Mouse (Mus musculus): Measurements from ENCODE around the gene Mars2. TPM values are rescaled to one million over a fixed set of nuclear protein-coding genes. Genes with fewer than 3 reads are reported as not detected.
A peak's percentile ranks its signal among the peaks of the same experiment; 100 is the strongest.

The Mars2 gene
- polyA plus RNA-seq, 1 experiment from 2014 or later: 2.4 TPM

DNA sequence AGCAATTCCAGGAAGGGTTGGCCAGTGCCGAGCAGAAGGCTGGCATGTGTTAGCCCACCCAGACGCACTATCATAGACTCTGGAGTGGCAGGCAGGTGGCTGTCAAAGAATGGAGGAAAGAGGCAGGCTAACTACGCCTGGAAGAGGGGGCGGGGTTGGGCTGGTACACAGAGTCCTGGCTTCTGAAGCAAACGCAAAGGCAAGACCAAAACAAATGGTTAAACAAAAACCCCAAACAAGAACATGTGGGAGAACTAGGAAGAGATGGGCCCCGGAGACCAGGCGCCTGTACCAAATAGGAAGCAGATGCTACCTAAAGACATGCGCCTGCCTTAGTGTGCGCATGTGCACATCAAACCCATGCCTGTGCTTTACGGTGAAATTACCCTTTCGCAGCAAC, 12.9 kb upstream of the Mars2 start:
- peak overlapping the region; percentile 92; the same call in 1 of the 2 replicates for H3K27ac ChIP-seq
- H3K9me3 ChIP-seq: no peaks in the 10 kb centered on the region
- H3K9ac ChIP-seq: peak overlapping the region; percentile 79
- H3K27me3 ChIP-seq: no peaks in the 10 kb centered on the region
- peak overlapping the region; percentile 57 for H3K4me3 ChIP-seq
- WGBS: 19% methylated on average over 11 of the region's 11 CpGs
- H3K4me2 ChIP-seq: peak overlapping the region; percentile 62
- ATAC-seq (ENCODE audit: insufficient number of reproducible peaks, insufficient read depth, low FRiP score, low TSS enrichment, low read depth): peak; percentile 62
- no peaks in the 10 kb centered on the region; the same call in 1 of the 2 replicates for H3K36me3 ChIP-seq
- peaks cover 41% of the 10 kb centered on the region for H3K4me1 ChIP-seq

DNA sequence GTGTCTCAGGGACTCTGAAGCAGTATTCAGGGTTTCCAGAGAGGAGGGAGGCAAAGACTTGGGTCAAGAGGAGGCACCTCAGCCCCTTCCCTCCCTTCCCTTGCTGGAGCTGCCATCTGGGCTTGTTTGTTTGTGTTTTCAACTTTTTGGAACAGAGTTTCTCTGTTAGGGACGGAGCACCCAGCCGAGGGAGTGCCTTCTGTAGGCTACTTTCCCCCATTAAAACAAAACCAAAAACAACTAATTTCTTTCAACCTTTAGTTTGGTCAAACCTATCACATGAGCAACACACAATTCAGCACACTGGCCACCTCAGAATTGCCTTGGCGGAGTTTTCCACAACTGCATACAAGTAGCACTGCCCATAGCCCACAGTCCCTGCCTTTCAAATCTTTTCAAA, 11.6 kb upstream of the Mars2 start:
- H3K4me1 ChIP-seq: peaks cover 41% of the 10 kb centered on the region
- peak overlapping the region; percentile 57 for H3K4me3 ChIP-seq
- no peaks in the 10 kb centered on the region for H3K9me3 ChIP-seq
- peak overlapping the region; percentile 79 for H3K9ac ChIP-seq
- no peak for ATAC-seq (ENCODE audit: insufficient number of reproducible peaks, insufficient read depth, low FRiP score, low TSS enrichment, low read depth)
- H3K27ac ChIP-seq: peak overlapping the region; percentile 92
- H3K4me2 ChIP-seq: peak overlapping the region; percentile 62
- 19% methylated on average over 3 of the region's 3 CpGs for WGBS
- H3K27me3 ChIP-seq: no peaks in the 10 kb centered on the region
- H3K36me3 ChIP-seq: no peaks in the 10 kb centered on the region; the same call in 1 of the 2 replicates

DNA sequence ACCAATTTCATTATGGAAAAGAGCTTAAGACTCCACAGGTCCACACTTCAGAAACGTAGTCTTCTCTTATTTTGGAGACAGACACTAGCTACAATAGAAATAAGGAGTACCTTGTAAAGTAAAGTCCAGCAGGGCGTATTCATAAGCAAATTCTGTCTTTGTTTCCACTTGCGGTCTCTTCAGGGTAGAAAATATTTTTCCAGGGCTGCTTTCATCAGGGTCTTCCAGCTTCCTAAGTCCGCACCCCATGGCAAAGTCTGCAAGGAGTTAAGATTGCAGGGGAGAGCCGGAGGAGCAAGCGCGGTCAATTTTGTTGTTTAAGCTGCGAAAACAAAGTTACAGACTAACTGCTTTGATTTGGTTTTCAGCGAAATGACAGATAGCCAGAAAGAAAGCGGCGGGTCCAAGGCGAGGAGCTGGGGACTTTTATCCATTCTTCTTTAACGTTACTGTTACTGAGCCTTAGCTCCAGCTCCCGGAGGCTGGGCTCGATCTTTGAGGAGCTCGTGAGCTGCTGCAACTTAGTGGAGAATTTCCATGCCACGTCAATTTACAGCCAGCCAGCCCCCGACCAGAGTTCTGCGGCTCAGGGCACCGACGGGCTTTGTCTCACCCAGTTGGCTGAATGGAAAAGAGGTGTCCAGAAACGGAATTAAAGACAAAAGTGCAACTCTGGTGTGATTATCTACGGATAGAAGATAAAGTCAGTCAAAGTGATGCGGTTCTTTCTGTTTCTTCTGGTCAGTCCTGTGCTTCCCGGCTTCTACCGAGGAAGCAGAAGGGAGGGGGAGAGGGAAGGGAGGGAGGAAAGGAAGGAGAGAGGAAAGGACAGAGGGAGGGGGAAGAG, 10.7 kb upstream of the Mars2 start, which contains the start of gene Rftn2:
Gene Rftn2, minus strand, starts transcription at position 772 of the 847 bp plus-strand sequence.
- H3K9me3 ChIP-seq: no peaks in the 10 kb centered on the region
- peaks cover 37% of the 10 kb centered on the region for H3K4me1 ChIP-seq
- H3K4me2 ChIP-seq: peak within 1 kb of the TSS; percentile 62
- no peaks in the 10 kb centered on the region for H3K36me3 ChIP-seq
- ATAC-seq (ENCODE audit: insufficient number of reproducible peaks, insufficient read depth, low FRiP score, low TSS enrichment, low read depth): no peak
- H3K4me3 ChIP-seq: peak within 1 kb of the TSS; percentile 57
- WGBS: 1% methylated on average over 26 of the region's 26 CpGs
- peak within 1 kb of the TSS; percentile 92 for H3K27ac ChIP-seq
- H3K27me3 ChIP-seq: no peaks in the 10 kb centered on the region
- H3K9ac ChIP-seq: peak within 1 kb of the TSS; percentile 79

DNA sequence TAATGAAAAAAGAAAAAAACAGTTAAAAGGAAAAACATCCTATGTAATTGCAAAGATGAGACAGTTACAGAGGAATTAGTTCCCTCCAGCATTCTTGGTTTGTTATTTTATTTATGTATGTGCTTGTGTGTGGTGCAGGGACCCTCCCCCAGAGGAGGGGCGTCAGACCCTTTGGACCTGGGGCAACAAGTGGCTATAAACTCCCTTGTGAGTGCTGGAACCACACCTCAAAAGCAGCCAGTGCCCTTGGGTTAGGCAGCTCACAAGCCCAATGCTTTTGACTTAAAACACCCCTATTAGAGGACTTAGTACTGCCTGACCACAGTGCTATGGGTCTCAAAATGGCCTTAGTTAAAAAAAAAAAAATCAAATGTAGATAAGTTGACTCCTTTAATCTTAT, 9.6 kb upstream of the Mars2 start:
- H3K27ac ChIP-seq: no peak overlapping the region
- H3K36me3 ChIP-seq: no peaks in the 10 kb centered on the region
- H3K4me1 ChIP-seq: peaks cover 27% of the 10 kb centered on the region
- peak overlapping the region; percentile 62 for H3K4me2 ChIP-seq
- no peak for ATAC-seq (ENCODE audit: insufficient number of reproducible peaks, insufficient read depth, low FRiP score, low TSS enrichment, low read depth)
- 29% methylated on average over 1 of the region's 1 CpGs for WGBS
- no peak overlapping the region for H3K4me3 ChIP-seq
- no peaks in the 10 kb centered on the region for H3K27me3 ChIP-seq
- H3K9ac ChIP-seq: no peak overlapping the region
- no peaks in the 10 kb centered on the region for H3K9me3 ChIP-seq

DNA sequence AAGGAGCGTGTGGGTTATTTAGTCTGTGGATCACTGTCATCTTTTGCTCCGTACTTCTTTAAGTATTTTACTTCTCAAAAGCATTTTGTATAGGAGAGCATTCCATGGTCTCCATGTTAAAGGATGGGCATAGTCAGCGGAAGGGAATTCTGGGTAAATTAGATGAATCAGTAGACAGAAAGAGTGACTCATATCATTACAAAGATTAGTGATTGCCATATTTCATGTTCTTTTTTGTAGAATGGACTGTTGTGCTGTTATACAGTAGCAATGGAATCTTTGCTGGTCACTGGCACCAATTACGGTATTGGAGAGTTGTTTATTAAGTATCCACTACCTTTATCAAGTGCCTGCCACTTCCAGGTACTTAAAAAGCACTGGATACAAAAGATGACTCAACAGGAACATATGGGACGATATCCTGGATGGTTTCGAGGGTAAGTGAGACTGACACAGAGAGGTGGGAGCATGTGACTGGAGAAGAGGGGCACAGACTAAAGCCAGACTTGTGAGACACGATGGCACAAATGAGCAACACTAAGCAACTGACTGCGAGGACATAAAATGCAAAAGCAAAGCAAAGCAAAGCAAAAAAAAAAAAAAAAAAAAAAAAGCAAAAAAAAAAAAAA, 8.6 kb upstream of the Mars2 start:
- no peak for ATAC-seq (ENCODE audit: insufficient number of reproducible peaks, insufficient read depth, low FRiP score, low TSS enrichment, low read depth)
- no peak overlapping the region for H3K4me3 ChIP-seq
- no peak overlapping the region for H3K4me2 ChIP-seq
- H3K27me3 ChIP-seq: no peaks in the 10 kb centered on the region
- 86% methylated on average over 8 of the region's 8 CpGs for WGBS
- no peak overlapping the region for H3K27ac ChIP-seq
- no peaks in the 10 kb centered on the region for H3K36me3 ChIP-seq
- no peak overlapping the region for H3K9ac ChIP-seq
- peaks cover 18% of the 10 kb centered on the region for H3K4me1 ChIP-seq
- no peaks in the 10 kb centered on the region for H3K9me3 ChIP-seq

DNA sequence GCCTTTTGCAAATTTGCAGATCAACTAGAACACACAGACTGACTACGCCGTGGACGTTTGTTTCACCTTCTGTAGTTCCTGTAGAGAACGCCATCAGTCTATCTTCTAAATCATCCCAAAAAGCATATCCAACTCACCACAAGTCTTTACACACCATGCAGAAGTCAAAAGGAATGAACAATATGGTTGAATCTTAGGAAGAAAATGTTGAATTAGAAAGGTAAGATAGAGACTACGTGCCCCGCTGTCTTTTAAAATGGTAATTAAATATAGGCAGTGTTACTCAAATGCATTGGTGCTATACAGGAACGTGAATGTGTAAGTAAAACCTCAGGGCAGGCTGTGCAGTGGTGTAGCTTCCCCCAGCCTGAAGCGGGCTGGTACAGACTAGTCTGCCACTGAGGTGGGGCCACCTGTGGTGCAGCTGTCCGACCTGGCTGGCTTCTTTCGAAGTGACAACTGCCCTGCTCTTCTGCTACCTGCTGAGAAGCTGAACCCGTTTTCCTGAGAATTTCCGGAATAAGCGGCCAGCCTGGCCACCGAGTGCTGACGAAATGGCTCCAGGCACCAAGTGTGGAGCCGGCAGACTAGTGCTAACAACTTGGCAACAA, 2.0 kb upstream of the Mars2 start:
- Histone ChIP-seq H3K9ac (no peak overlapping the region), H3K27me3 (no peaks in the 10 kb centered on the region), H3K9me3 (no peaks in the 10 kb centered on the region), H3K27ac (no peak overlapping the region), H3K36me3 (no peaks in the 10 kb centered on the region), H3K4me1 (peaks cover 17% of the 10 kb centered on the region), H3K4me3 (no peak overlapping the region), H3K4me2 (no peak overlapping the region)
- 52% methylated on average over 16 of the region's 16 CpGs for WGBS
- no peak for ATAC-seq (ENCODE audit: insufficient number of reproducible peaks, insufficient read depth, low FRiP score, low TSS enrichment, low read depth)

DNA sequence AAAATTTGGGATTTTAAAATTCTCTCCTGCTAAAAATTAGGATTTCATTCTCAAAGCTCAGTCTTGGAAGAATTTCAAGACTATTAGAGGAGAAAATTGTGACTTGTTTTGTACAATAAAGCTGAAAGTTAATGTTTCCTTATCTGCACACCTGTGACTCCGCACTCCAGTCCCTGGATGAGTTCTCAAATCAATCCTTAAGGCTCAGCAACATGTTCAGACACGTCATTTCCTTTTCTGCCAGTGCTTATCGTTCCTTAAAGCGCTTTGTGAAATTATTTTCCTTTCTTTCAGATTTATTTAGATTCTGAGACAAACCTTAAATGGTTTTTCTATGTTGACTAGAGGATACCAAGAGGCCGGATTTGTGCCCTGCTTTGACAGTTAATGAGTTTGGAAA, 490 bp upstream of the Mars2 start:
- Histone ChIP-seq H3K4me1 (peaks cover 28% of the 10 kb centered on the region), H3K27me3 (no peaks in the 10 kb centered on the region), H3K4me2 (peak overlapping the region; percentile 91), H3K9ac (peak overlapping the region; percentile 84), H3K4me3 (peak overlapping the region; percentile 82), H3K27ac (no peak overlapping the region), H3K9me3 (no peaks in the 10 kb centered on the region), H3K36me3 (no peaks in the 10 kb centered on the region)
- no peak for ATAC-seq (ENCODE audit: insufficient number of reproducible peaks, insufficient read depth, low FRiP score, low TSS enrichment, low read depth)
- 36% methylated on average over 5 of the region's 5 CpGs for WGBS

DNA sequence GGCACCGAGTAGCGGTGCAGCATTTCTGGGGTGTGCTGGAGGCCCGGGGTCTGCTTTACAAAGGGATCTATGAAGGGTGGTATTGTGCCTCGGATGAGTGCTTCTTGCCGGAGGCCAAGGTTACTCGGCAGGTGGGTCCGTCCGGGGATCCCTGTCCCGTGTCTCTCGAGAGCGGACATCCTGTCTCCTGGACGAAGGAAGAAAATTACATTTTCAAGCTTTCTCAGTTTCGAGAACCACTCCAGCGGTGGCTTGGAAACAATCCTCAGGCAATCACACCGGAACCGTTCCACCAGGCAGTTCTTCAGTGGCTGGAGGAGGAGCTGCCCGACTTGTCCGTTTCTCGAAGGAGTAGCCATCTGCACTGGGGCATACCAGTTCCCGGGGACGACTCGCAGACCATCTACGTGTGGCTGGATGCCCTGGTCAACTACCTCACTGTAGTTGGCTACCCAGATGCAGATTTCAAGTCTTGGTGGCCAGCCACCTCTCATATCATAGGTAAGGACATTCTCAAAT, 725 bp downstream of the Mars2 start:
- Histone ChIP-seq H3K27me3 (no peaks in the 10 kb centered on the region), H3K4me2 (peak overlapping the region; percentile 91), H3K9me3 (no peaks in the 10 kb centered on the region), H3K4me1 (peaks cover 28% of the 10 kb centered on the region), H3K36me3 (no peaks in the 10 kb centered on the region), H3K9ac (peak overlapping the region; percentile 84), H3K27ac (peak overlapping the region; percentile 41; the same call in 1 of the 2 replicates), H3K4me3 (peak overlapping the region; percentile 82)
- 0 out of 2 replicates have a peak, but pooled peaks have one; percentile 17 for ATAC-seq (ENCODE audit: insufficient number of reproducible peaks, insufficient read depth, low FRiP score, low TSS enrichment, low read depth)
- WGBS: 0% methylated on average over 23 of the region's 23 CpGs

DNA sequence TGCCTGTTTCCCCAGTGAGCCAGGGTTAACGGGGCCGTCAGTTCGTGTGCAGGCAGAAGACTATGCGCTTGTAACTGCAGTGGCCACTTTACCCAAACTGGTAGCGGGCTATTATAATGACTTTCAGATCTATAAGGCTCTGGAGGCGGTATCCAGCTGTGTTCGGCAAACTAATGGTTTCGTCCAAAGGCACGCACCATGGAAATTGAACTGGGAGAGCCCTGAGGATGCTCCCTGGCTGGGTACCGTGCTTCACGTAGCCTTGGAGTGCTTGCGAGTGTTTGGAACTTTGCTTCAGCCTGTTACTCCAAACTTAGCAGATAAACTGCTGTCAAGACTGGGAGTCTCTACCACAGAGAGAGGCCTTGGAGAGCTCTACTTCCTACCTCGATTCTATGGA, 1.5 kb downstream of the Mars2 start:
- no peaks in the 10 kb centered on the region for H3K36me3 ChIP-seq
- H3K4me1 ChIP-seq: peaks cover 28% of the 10 kb centered on the region
- peak overlapping the region; percentile 82 for H3K4me3 ChIP-seq
- peak overlapping the region; percentile 84 for H3K9ac ChIP-seq
- no peak for ATAC-seq (ENCODE audit: insufficient number of reproducible peaks, insufficient read depth, low FRiP score, low TSS enrichment, low read depth)
- no peaks in the 10 kb centered on the region for H3K27me3 ChIP-seq
- WGBS: 22% methylated on average over 13 of the region's 13 CpGs
- peak overlapping the region; percentile 91 for H3K4me2 ChIP-seq
- no peaks in the 10 kb centered on the region for H3K9me3 ChIP-seq
- H3K27ac ChIP-seq: no peak overlapping the region

DNA sequence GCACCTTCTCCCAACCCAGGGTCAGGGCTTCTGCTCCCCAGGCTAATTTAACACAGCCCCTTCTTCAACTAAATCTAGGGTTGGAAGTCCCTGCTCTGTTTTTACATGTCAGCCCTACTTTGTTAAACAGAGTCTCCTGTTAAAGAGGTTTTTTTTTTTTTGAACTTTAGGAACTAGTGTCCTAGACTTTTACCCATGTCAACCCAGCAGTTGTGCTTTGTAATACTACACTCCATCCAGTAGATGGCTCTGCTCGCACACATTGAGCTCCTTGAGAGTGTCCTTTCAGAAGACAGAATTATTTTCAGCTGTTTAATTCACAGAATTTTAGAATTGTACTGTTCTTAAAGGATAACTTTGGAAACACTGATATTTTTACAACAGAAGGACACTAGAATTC, 2.3 kb downstream of the Mars2 start:
- Histone ChIP-seq H3K9ac (peak overlapping the region; percentile 84; the same call in 1 of the 2 replicates), H3K4me2 (peak overlapping the region; percentile 91), H3K27me3 (no peaks in the 10 kb centered on the region), H3K4me1 (peaks cover 28% of the 10 kb centered on the region), H3K36me3 (no peaks in the 10 kb centered on the region), H3K4me3 (peak overlapping the region; percentile 82), H3K9me3 (no peaks in the 10 kb centered on the region), H3K27ac (no peak overlapping the region)
- 3% methylated on average over 1 of the region's 1 CpGs for WGBS
- no peak for ATAC-seq (ENCODE audit: insufficient number of reproducible peaks, insufficient read depth, low FRiP score, low TSS enrichment, low read depth)

DNA sequence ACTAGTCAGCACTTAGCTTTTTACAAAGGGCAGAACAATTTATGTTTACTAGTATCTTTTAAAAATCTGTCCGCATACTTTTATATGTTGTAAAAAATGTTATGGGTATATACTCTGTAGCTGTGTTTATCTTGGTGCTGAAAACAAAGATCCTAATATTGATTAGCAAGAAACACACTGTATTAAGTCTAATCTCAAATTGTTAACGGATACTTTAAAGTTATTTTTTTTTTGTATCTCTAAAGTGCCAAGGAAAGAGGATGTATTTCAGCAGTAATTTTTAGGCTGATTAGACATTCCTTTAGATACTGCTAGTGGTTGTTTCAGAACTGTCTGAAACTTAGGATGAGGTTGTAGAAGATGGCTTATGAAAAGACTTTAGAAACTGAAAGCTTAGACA, 9.4 kb downstream of the Mars2 start:
- Histone ChIP-seq H3K27ac (no peak overlapping the region), H3K4me1 (no peaks in the 10 kb centered on the region), H3K4me2 (no peak overlapping the region), H3K9me3 (no peaks in the 10 kb centered on the region), H3K27me3 (no peaks in the 10 kb centered on the region), H3K9ac (no peak overlapping the region), H3K4me3 (no peak overlapping the region), H3K36me3 (no peaks in the 10 kb centered on the region)
- WGBS: 84% methylated on average over 2 of the region's 2 CpGs
- ATAC-seq (ENCODE audit: insufficient number of reproducible peaks, insufficient read depth, low FRiP score, low TSS enrichment, low read depth): no peak
